In genomic region chr7:137316926-137317658, GRCm38 (mm10) we compare ENCODE assay signal across 9 mouse cellular contexts. TPM values are rescaled to one million over a fixed set of nuclear protein-coding genes. Genes with fewer than 3 reads are reported as not detected.
DNase-seq lines count a peak whose midpoint lies in the region; ATAC-seq lines count a peak whose summit lies in the region.
"Had no signal": no experiment of that assay in that cellular context is flagged by ENCODE, and none has a peak within 500 bp of the region (broad histone marks: within the 10 kb centered on the region; RNA-seq: fewer than 3 reads in every experiment).

No protein-coding gene starts in this region.

- no peaks in the 10 kb centered on the region for H3K9me3 ChIP-seq in kidney, embryonic 14.5 days (ENCODE audit: control insufficient read depth, low read length)
- H3K9me3 ChIP-seq in forebrain, embryonic 11.5 days (ENCODE audit: control insufficient read depth, low read length) = no peaks in the 10 kb centered on the region
- no peaks in the 10 kb centered on the region for H3K9me3 ChIP-seq in intestine, embryonic 15.5 days
- H3K9me3 ChIP-seq in neural tube, embryonic 15.5 days (replicated peaks) = no peaks in the 10 kb centered on the region

- no peak overlapping the region for H3K9ac ChIP-seq in kidney, embryonic 14.5 days (ENCODE audit: low read depth, low read length)
- H3K9ac ChIP-seq in forebrain, embryonic 11.5 days (ENCODE audit: low read length) = no peak overlapping the region
- no peak overlapping the region for H3K9ac ChIP-seq in intestine, embryonic 15.5 days
- peak overlapping the region; percentile 65 for H3K9ac ChIP-seq in neural tube, embryonic 15.5 days (replicated peaks)

- no peaks in the 10 kb centered on the region for H3K36me3 ChIP-seq in kidney, embryonic 14.5 days (ENCODE audit: control insufficient read depth, insufficient read depth, low read length)
- H3K36me3 ChIP-seq in forebrain, embryonic 11.5 days (ENCODE audit: control insufficient read depth, insufficient read depth, low read length) = no peaks in the 10 kb centered on the region
- H3K36me3 ChIP-seq in intestine, embryonic 15.5 days = no peaks in the 10 kb centered on the region
- H3K36me3 ChIP-seq in neural tube, embryonic 15.5 days = no peaks in the 10 kb centered on the region

- H3K27ac ChIP-seq in kidney, embryonic 14.5 days (ENCODE audit: low read depth, low read length) = no peak overlapping the region
- 0 out of 2 replicates have a peak overlapping the region, but pooled peaks have one; percentile 1 for H3K27ac ChIP-seq in forebrain, embryonic 11.5 days (ENCODE audit: low read depth, low read length)
- no peak overlapping the region for H3K27ac ChIP-seq in intestine, embryonic 15.5 days
- peak overlapping the region; percentile 96 for H3K27ac ChIP-seq in neural tube, embryonic 15.5 days (replicated peaks)

- 2% methylated on average over 39 of the region's 39 CpGs for WGBS in kidney, embryonic 14.5 days
- under 1% methylated on average over 39 of the region's 39 CpGs for WGBS in forebrain, embryonic 11.5 days
- WGBS in intestine, embryonic 15.5 days = under 1% methylated on average over 39 of the region's 39 CpGs
- 1% methylated on average over 39 of the region's 39 CpGs for WGBS in neural tube, embryonic 15.5 days

- H3K4me2 ChIP-seq in kidney, embryonic 14.5 days (replicated peaks; ENCODE audit: low read depth, low read length) = peak overlapping the region; percentile 19; the same call in 1 of the 2 replicates
- peak overlapping the region; percentile 37 for H3K4me2 ChIP-seq in forebrain, embryonic 11.5 days (ENCODE audit: low read depth, low read length, severe bottlenecking)
- H3K4me2 ChIP-seq in intestine, embryonic 15.5 days (replicated peaks) = peak overlapping the region; percentile 38
- H3K4me2 ChIP-seq in neural tube, embryonic 15.5 days = peak overlapping the region; percentile 75

- ATAC-seq in kidney, embryonic 14.5 days (ENCODE audit: low FRiP score, low TSS enrichment) = no peak
- ATAC-seq in forebrain, embryonic 11.5 days (replicated peaks; ENCODE audit: low FRiP score) = no peak
- no peak for ATAC-seq in intestine, embryonic 15.5 days
- ATAC-seq in neural tube, embryonic 15.5 days (ENCODE audit: low FRiP score) = no peak
- ATAC-seq: CD4-positive, CD25-positive, alpha-beta regulatory T cell, adult 4 months had no signal

- H3K4me3 ChIP-seq in kidney, embryonic 14.5 days (ENCODE audit: low read length) = peak overlapping the region; percentile 22
- peak overlapping the region; percentile 17 for H3K4me3 ChIP-seq in forebrain, embryonic 11.5 days (ENCODE audit: low read depth, low read length)
- peak overlapping the region; percentile 9; the same call in 1 of the 2 replicates for H3K4me3 ChIP-seq in intestine, embryonic 15.5 days (replicated peaks)
- H3K4me3 ChIP-seq in neural tube, embryonic 15.5 days (replicated peaks) = peak overlapping the region; percentile 34

- no peak for DNase-seq in kidney, adult 18-20 months
- DNase-seq in forebrain, embryonic 11.5 days (ENCODE audit: low spot score) = peak; percentile 69
- no peak for DNase-seq in gastrocnemius, postnatal 14 days
- DNase-seq in adrenal gland, adult 8-10 months = no peak
- no peak for DNase-seq in left cerebral cortex, adult 11 months (ENCODE audit: low spot score)

- H3K27me3 ChIP-seq in kidney, embryonic 14.5 days (ENCODE audit: control insufficient read depth, insufficient read depth, low read length) = peaks cover 94% of the 10 kb centered on the region
- H3K27me3 ChIP-seq in forebrain, embryonic 11.5 days (ENCODE audit: control insufficient read depth, insufficient read depth, low read length) = peaks cover 92% of the 10 kb centered on the region
- peaks cover 91% of the 10 kb centered on the region for H3K27me3 ChIP-seq in intestine, embryonic 15.5 days (replicated peaks)
- peaks cover 33% of the 10 kb centered on the region for H3K27me3 ChIP-seq in neural tube, embryonic 15.5 days (replicated peaks)

- intact Hi-C loops in gastrocnemius, postnatal 14 days (cut with DNase I; ENCODE audit: low total_unique reads) = loop anchor here (5.0 kb wide), 1 partner anchor 70 kb away; no protein-coding TSS in a partner anchor

- H3K4me1 ChIP-seq in kidney, embryonic 14.5 days (ENCODE audit: control insufficient read depth, insufficient read depth, low read length) = peaks cover 18% of the 10 kb centered on the region
- H3K4me1 ChIP-seq in forebrain, embryonic 11.5 days (replicated peaks; ENCODE audit: control insufficient read depth, insufficient read depth, low read length) = peaks cover 43% of the 10 kb centered on the region
- H3K4me1 ChIP-seq in intestine, embryonic 15.5 days (replicated peaks) = peaks cover 43% of the 10 kb centered on the region
- H3K4me1 ChIP-seq in neural tube, embryonic 15.5 days = peaks cover 74% of the 10 kb centered on the region

RNA-seq across cellular contexts. Expression of gene Ebf3, which starts 2.8 kb away (rescaled TPM):
- 1.8 and 2.3 TPM in 2 replicates for polyA plus RNA-seq in kidney, embryonic 14.5 days (2014; fragmentation: Nextera tagmentation; extraction: Ambion mirVana)
- polyA plus RNA-seq in forebrain, embryonic 11.5 days (2014; fragmentation: Nextera tagmentation; extraction: Ambion mirVana) = 2.9 and 3.6 TPM in 2 replicates
- polyA plus RNA-seq in intestine, embryonic 15.5 days (2015; fragmentation: Nextera tagmentation; extraction: Ambion mirVana) = 0.88 and 1.3 TPM in 2 replicates
- 16.6 and 22.4 TPM in 2 replicates for polyA plus RNA-seq in neural tube, embryonic 15.5 days (2015; fragmentation: Nextera tagmentation; extraction: Ambion mirVana)
- 10 to 100 TPM in 1 of 2 experiments, 1 to 10 TPM in 1; 9.6 to 12.4 TPM for total RNA-seq in gastrocnemius, postnatal 14 days (2021)
- 1 to 10 TPM; 1.2 to 4.9 (median 2.8) TPM for total RNA-seq in adrenal gland, adult 8-10 months (2022)
- polyA plus RNA-seq: CD4-positive, CD25-positive, alpha-beta regulatory T cell, adult 4 months had no signal

Comparison
In these comparisons a context has a peak if more than half of its experiments do, and no peak if none do; other contexts are left out.
1. H3K27ac ChIP-seq: peak in forebrain, embryonic 11.5 days (single experiment) and neural tube, embryonic 15.5 days (single experiment); none in kidney, embryonic 14.5 days (single experiment) and intestine, embryonic 15.5 days (single experiment).
2. H3K4me2 ChIP-seq: peak in every context shown above with its lines; median percentile 75 in neural tube, embryonic 15.5 days; 38 in intestine, embryonic 15.5 days; 37 in forebrain, embryonic 11.5 days; 19 in kidney, embryonic 14.5 days.
3. Peak in every context shown above with its lines, with median percentiles within 50 percentile points of each other: H3K4me3 ChIP-seq.